Comparison of ENCODE assay signal across 8 mouse cellular contexts in the genomic region with DNA sequence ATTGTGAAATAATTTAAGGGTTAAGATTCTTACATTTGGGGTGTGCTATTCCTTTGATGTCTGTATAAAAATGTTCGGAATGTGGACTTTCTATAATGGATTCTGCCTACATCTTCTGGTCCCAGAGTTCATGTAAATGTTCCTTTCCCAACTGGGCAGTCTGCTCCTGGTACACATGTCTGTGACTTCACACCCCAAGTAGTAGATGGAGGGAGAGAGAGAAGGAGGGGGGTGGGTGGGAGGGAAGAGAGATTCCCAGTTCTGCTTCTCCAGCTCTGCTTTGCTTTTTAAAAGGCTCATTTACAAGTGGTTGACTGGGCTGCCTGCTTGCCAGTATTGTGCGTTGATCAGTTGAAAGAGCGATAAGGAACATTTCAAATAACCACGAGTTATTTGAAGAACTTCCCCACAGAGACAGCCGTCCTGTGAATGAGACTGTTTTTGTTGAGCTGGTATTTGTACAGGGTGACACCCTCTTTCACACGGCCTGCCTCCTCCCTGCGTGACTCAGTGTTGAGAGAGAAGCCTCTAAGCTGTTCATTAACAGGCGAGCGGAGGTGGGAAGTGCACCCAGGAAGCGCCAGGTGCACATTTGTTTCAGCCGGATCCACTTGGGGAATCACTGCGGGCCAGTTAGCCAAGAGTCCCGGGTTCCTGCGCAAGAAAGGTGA. TPM values are rescaled to one million over a fixed set of nuclear protein-coding genes. Genes with fewer than 3 reads are reported as not detected.
DNase-seq lines count a peak whose midpoint lies in the region; ATAC-seq lines count a peak whose summit lies in the region.

A gene (plus strand): TSS at position 541 of the 671 bp plus-strand sequence.

- peak within 1 kb of the TSS; percentile 37 for H3K4me2 ChIP-seq in forebrain, embryonic 14.5 days (ENCODE audit: low read length)
- peak within 1 kb of the TSS; percentile 43 for H3K4me2 ChIP-seq in kidney, embryonic 15.5 days
- peak within 1 kb of the TSS; percentile 19; the same call in 1 of the 2 replicates for H3K4me2 ChIP-seq in midbrain, embryonic 11.5 days

- H3K4me3 ChIP-seq in forebrain, embryonic 14.5 days (ENCODE audit: low read depth, low read length), result no peak within 1 kb of the TSS
- peak within 1 kb of the TSS; percentile 1; the same call in 1 of the 2 replicates for H3K4me3 ChIP-seq in kidney, embryonic 15.5 days (replicated peaks)
- H3K4me3 ChIP-seq in midbrain, embryonic 11.5 days (ENCODE audit: low read depth, low read length), result no peak within 1 kb of the TSS

- WGBS in forebrain, embryonic 14.5 days, result 10% methylated on average over 14 of the region's 14 CpGs
- 20% methylated on average over 14 of the region's 14 CpGs for WGBS in kidney, embryonic 15.5 days
- 23% methylated on average over 14 of the region's 14 CpGs for WGBS in midbrain, embryonic 11.5 days

- 0 out of 2 replicates have a peak, but pooled peaks have one; percentile 48 for ATAC-seq in forebrain, embryonic 14.5 days
- peak; percentile 92 for ATAC-seq in kidney, embryonic 15.5 days (replicated peaks; ENCODE audit: low FRiP score)
- ATAC-seq in midbrain, embryonic 11.5 days (ENCODE audit: low FRiP score), result no peak

- H3K9ac ChIP-seq in forebrain, embryonic 14.5 days (ENCODE audit: low read length), result 0 out of 2 replicates have a peak within 1 kb of the TSS, but pooled peaks have one; percentile 5
- no peak within 1 kb of the TSS for H3K9ac ChIP-seq in kidney, embryonic 15.5 days
- no peak within 1 kb of the TSS for H3K9ac ChIP-seq in midbrain, embryonic 11.5 days (ENCODE audit: low read length)

- no peaks in the 10 kb centered on the region for H3K27me3 ChIP-seq in forebrain, embryonic 14.5 days (replicated peaks; ENCODE audit: control insufficient read depth, insufficient read depth, low read length)
- H3K27me3 ChIP-seq in kidney, embryonic 15.5 days, result no peaks in the 10 kb centered on the region
- no peaks in the 10 kb centered on the region for H3K27me3 ChIP-seq in midbrain, embryonic 11.5 days (ENCODE audit: control insufficient read depth, insufficient read depth, low read length)

- DNase-seq in lung, adult 18-20 months, result peak; percentile 38 to 52
- no peak for DNase-seq in lung, postnatal 14 days
- DNase-seq in forebrain, embryonic 14.5 days (ENCODE audit: low spot score), result no peak
- no peak for DNase-seq in midbrain, embryonic 11.5 days (ENCODE audit: low spot score, missing footprints)
- DNase-seq in cerebellum, adult 11-12 months, result no peak
- no peak for DNase-seq in spleen, postnatal 14 days (ENCODE audit: low spot score in 2 of 2)
- DNase-seq in cerebellum, postnatal 14 days, result no peak

- no peaks in the 10 kb centered on the region for H3K36me3 ChIP-seq in forebrain, embryonic 14.5 days (ENCODE audit: control insufficient read depth, insufficient read depth, low read length)
- H3K36me3 ChIP-seq in kidney, embryonic 15.5 days, result no peaks in the 10 kb centered on the region
- no peaks in the 10 kb centered on the region for H3K36me3 ChIP-seq in midbrain, embryonic 11.5 days (ENCODE audit: control insufficient read depth, insufficient read depth, low read length)

- H3K27ac ChIP-seq in forebrain, embryonic 14.5 days (ENCODE audit: low read depth, low read length), result no peak within 1 kb of the TSS
- H3K27ac ChIP-seq in kidney, embryonic 15.5 days, result no peak within 1 kb of the TSS
- no peak within 1 kb of the TSS for H3K27ac ChIP-seq in midbrain, embryonic 11.5 days (ENCODE audit: low read depth, low read length)

- peaks cover 3% of the 10 kb centered on the region; the same call in 1 of the 2 replicates for H3K4me1 ChIP-seq in forebrain, embryonic 14.5 days (ENCODE audit: control insufficient read depth, insufficient read depth, low read length)
- 0 out of 2 replicates have a peak, but pooled peaks cover 10% of the 10 kb centered on the region for H3K4me1 ChIP-seq in kidney, embryonic 15.5 days
- H3K4me1 ChIP-seq in midbrain, embryonic 11.5 days (ENCODE audit: control insufficient read depth, insufficient read depth, low read length), result peaks cover 10% of the 10 kb centered on the region

- H3K9me3 ChIP-seq in forebrain, embryonic 14.5 days (replicated peaks; ENCODE audit: control insufficient read depth, low read length), result no peaks in the 10 kb centered on the region
- no peaks in the 10 kb centered on the region for H3K9me3 ChIP-seq in kidney, embryonic 15.5 days (replicated peaks)
- H3K9me3 ChIP-seq in midbrain, embryonic 11.5 days (ENCODE audit: control insufficient read depth, low read length), result no peaks in the 10 kb centered on the region

RNA-seq across cellular contexts. Expression of the gene that starts here (rescaled TPM):
- 0.18 and 0.23 TPM in 2 replicates for polyA plus RNA-seq in forebrain, embryonic 14.5 days (2014; fragmentation: Nextera tagmentation; extraction: Ambion mirVana)
- 2.7 and 2.8 TPM in 2 replicates for polyA plus RNA-seq in kidney, embryonic 15.5 days (2015; fragmentation: Nextera tagmentation; extraction: Ambion mirVana)
- 0.11 and 0.33 TPM in 2 replicates for polyA plus RNA-seq in midbrain, embryonic 11.5 days (2014; fragmentation: Nextera tagmentation; extraction: Ambion mirVana)

Comparison
In these comparisons a context has a peak if more than half of its experiments do, and no peak if none do; other contexts are left out.
1. DNase-seq: peak in lung, adult 18-20 months (2 of 2); none in lung, postnatal 14 days (single experiment), forebrain, embryonic 14.5 days (single experiment), midbrain, embryonic 11.5 days (single experiment), cerebellum, adult 11-12 months (single experiment), spleen, postnatal 14 days (0 of 2) and cerebellum, postnatal 14 days (0 of 2).
2. Peak in ATAC-seq, H3K9ac ChIP-seq and H3K4me2 ChIP-seq in forebrain, embryonic 14.5 days; RNA of the gene not detected or under 1 TPM.
3. Peak in every context shown above with its lines, with median percentiles within 50 percentile points of each other: H3K4me2 ChIP-seq.